Mouse (Mus musculus) heart, embryonic 13.5 days (tissue): ENCODE measurements around the gene Tbc1d23. TPM values are rescaled to one million over a fixed set of nuclear protein-coding genes. Genes with fewer than 3 reads are reported as not detected.

Experiments
- ATAC-seq: fragments of 200-750 bp; cut with Nextera tagmentation; 2 replicates; pipeline ENCODE4 v1.8.0; 2017; ENCODE audit warnings: moderate TSS enrichment; ENCODE audit not compliant: insufficient number of reproducible peaks, low FRiP score, low TSS enrichment; ENCODE audit errors: extremely low read depth
- H3K27ac ChIP-seq: fragments of 300-500 bp; sonication (generic); replicated peaks from 2 replicates; pipeline ENCODE4 v1.5.1; 2015; ENCODE audit warnings: moderate library complexity, mild to moderate bottlenecking, inconsistent platforms
- H3K27me3 ChIP-seq: fragments of 300-500 bp; sonication (generic); replicated peaks from 2 replicates; pipeline ENCODE4 v1.6.1; 2015; ENCODE audit warnings: mild to moderate bottlenecking, inconsistent platforms
- H3K36me3 ChIP-seq: fragments of 300-500 bp; sonication (generic); 2 replicates; pipeline ENCODE4 v1.6.1; 2015; ENCODE audit warnings: mild to moderate bottlenecking, inconsistent platforms
- H3K4me1 ChIP-seq: fragments of 300-500 bp; sonication (generic); 2 replicates; pipeline ENCODE4 v1.6.1; 2015; ENCODE audit warnings: inconsistent platforms
- H3K4me2 ChIP-seq: fragments of 300-500 bp; sonication (generic); 2 replicates; pipeline ENCODE4 v1.6.1; 2015; ENCODE audit warnings: inconsistent platforms, mild to moderate bottlenecking, moderate library complexity
- H3K4me3 ChIP-seq: fragments of 300-500 bp; sonication (generic); 2 replicates; pipeline ENCODE4 v1.5.1; 2015; ENCODE audit warnings: moderate library complexity, mild to moderate bottlenecking, inconsistent platforms
- H3K9ac ChIP-seq: fragments of 300-500 bp; sonication (generic); 2 replicates; pipeline ENCODE4 v1.6.1; 2015; ENCODE audit warnings: inconsistent platforms, mild to moderate bottlenecking, moderate library complexity
- H3K9me3 ChIP-seq: fragments of 300-500 bp; sonication (generic); 2 replicates; pipeline ENCODE4 v1.6.1; 2016; ENCODE audit warnings: inconsistent platforms
- WGBS: fragments of 180-500 bp; shearing (Covaris S2); methylation state at CpG from one replicate; pipeline ENCODE4 v1.1.7; 2015; ENCODE audit warnings: mixed read lengths; 5-methylcytosine and 5-hydroxymethylcytosine counted together
- polyA plus RNA-seq: library from polyadenylated mRNA; unstranded; fragments of >200 nt; fragmentation: Nextera tagmentation; extraction: Ambion mirVana; gene quantifications from 2 replicates; pipeline ENCODE4 v1.2.1, GENCODE M21; 2015

Gene Tbc1d23
- polyA plus RNA-seq, 1 experiment from 2014 or later: 20.2 TPM

- peak overlapping the region; percentile 95; the same call in 1 of the 2 replicates for H3K27ac ChIP-seq
- H3K9ac ChIP-seq: peak overlapping the region; percentile 99
- ATAC-seq: no peak
- peaks cover 4% of the 10 kb centered on the region; the same call in 1 of the 2 replicates for H3K27me3 ChIP-seq
- peak overlapping the region; percentile 99 for H3K4me3 ChIP-seq
- no peaks in the 10 kb centered on the region for H3K36me3 ChIP-seq
- no peaks in the 10 kb centered on the region for H3K9me3 ChIP-seq
- peaks cover 37% of the 10 kb centered on the region for H3K4me1 ChIP-seq
- WGBS: 39% methylated on average over 6 of the region's 6 CpGs
- H3K4me2 ChIP-seq: peak overlapping the region; percentile 83
These were observed 108.4 kb downstream of the Tbc1d23 start for GRCm38 (mm10) chr16:57122682-57123445.

- WGBS: under 1% methylated on average over 59 of the region's 59 CpGs
- Histone ChIP-seq H3K9ac (peak overlapping the region; percentile 99), H3K27ac (peak overlapping the region; percentile 95), H3K4me2 (peak overlapping the region; percentile 83), H3K4me3 (peak overlapping the region; percentile 99), H3K4me1 (peaks cover 30% of the 10 kb centered on the region), H3K9me3 (no peaks in the 10 kb centered on the region), H3K27me3 (peaks cover 8% of the 10 kb centered on the region; the same call in 1 of the 2 replicates), H3K36me3 (no peaks in the 10 kb centered on the region)
- ATAC-seq: 0 out of 2 replicates have a peak, but pooled peaks have one; percentile 7
These were observed 109.4 kb downstream of the Tbc1d23 start for GRCm38 (mm10) chr16:57121816-57122415.

GRCm38 (mm10) chr16:57120913-57121815, 110.1 kb downstream of the Tbc1d23 start, which contains the start of gene Tomm70a:
Tomm70a (plus strand) TSS chr16:57121703.
- peak; percentile 97 for ATAC-seq
- peaks cover 8% of the 10 kb centered on the region; the same call in 1 of the 2 replicates for H3K27me3 ChIP-seq
- WGBS: under 1% methylated on average over 37 of the region's 37 CpGs
- peak within 1 kb of the TSS; percentile 99 for H3K9ac ChIP-seq
- H3K9me3 ChIP-seq: no peaks in the 10 kb centered on the region
- peaks cover 26% of the 10 kb centered on the region for H3K4me1 ChIP-seq
- H3K36me3 ChIP-seq: no peaks in the 10 kb centered on the region
- peak within 1 kb of the TSS; percentile 95 for H3K27ac ChIP-seq
- peak within 1 kb of the TSS; percentile 99 for H3K4me3 ChIP-seq
- peak within 1 kb of the TSS; percentile 83 for H3K4me2 ChIP-seq

Other genes with a start within 250 kb of the Tbc1d23 start
- gene Tmem45a2, start 160.1 kb downstream of the Tbc1d23 start, polyA plus RNA-seq: 0.07 TPM in 1 of 2 replicates, not detected in the other
- 35.6 and 36.7 TPM in 2 replicates for gene Tomm70a, start 109.8 kb downstream of the Tbc1d23 start, polyA plus RNA-seq
- 44.4 and 51.6 TPM in 2 replicates for gene Nit2, start 64.2 kb downstream of the Tbc1d23 start, polyA plus RNA-seq
- gene Tmem30c, start 61.4 kb upstream of the Tbc1d23 start, polyA plus RNA-seq: 0.05 TPM in 1 of 2 replicates, not detected in the other
- 19.3 and 21.0 TPM in 2 replicates for gene Filip1l, start 121.6 kb upstream of the Tbc1d23 start, polyA plus RNA-seq